Mouse (Mus musculus) bone marrow, adult 2 months (tissue): ENCODE results near the gene Cnr2.

Experiments
- CTCF ChIP-seq: fragments of 200-500 bp; IDR thresholded peaks from 2 replicates; pipeline ENCODE4 v1.5.1; 2011; ENCODE audit warnings: low read length, control low read depth; ENCODE audit not compliant: control insufficient read depth, insufficient read depth
- POLR2A ChIP-seq: fragments of 200-500 bp; IDR thresholded peaks from 2 replicates; pipeline ENCODE4 v1.6.1; 2011; ENCODE audit warnings: low read depth, mild to moderate bottlenecking, control low read depth, low read length, borderline replicate concordance; ENCODE audit not compliant: control insufficient read depth

DNA sequence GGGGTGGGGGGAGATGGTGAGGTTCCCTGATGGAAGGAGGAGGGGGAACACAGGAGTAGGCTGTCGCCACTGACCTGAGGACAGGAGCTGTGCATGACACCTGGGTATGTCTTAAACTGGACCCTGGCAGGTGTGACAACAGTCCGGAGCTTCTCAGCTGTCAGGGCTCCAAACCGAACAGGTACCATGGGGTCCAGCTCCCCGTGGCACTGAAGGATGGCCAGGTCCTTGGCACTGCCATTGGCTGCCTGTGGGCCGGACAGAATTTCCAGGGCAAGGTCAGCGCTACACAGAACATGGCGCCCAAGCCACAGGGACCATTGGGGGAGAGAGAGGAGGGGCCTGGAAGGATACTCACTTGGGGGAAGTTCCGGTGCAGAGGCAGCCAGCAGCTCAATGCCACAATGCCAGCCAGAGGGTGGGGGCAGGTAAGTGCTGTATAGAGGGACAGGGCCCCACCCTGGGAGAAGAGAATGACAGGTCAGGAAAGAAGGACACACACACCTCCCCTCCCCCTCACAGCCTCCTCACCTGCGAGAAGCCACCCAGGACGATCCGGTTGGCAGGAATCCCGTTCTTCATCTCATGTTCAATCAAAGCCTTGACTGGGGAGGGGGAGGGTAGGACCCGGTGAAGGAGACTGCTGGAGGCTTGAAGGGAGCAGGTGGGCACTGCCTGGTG is 74.0 kb downstream of the Cnr2 start:
- TF ChIP-seq CTCF = no peak
- no peak for TF ChIP-seq POLR2A
